Mouse (Mus musculus): Measurements from ENCODE around the gene Elavl2. TPM values are rescaled to one million over a fixed set of nuclear protein-coding genes. Genes with fewer than 3 reads are reported as not detected.
A peak's percentile ranks its signal among the peaks of the same experiment; 100 is the strongest.
"Not testable (repeated sequence)": the region's sequence is repeated elsewhere in the genome, so short reads cannot be mapped to it uniquely, and the experiment has no call there.

Elavl2 gene
- polyA plus RNA-seq, 1 experiment from 2014 or later: 0.50 TPM

DNA sequence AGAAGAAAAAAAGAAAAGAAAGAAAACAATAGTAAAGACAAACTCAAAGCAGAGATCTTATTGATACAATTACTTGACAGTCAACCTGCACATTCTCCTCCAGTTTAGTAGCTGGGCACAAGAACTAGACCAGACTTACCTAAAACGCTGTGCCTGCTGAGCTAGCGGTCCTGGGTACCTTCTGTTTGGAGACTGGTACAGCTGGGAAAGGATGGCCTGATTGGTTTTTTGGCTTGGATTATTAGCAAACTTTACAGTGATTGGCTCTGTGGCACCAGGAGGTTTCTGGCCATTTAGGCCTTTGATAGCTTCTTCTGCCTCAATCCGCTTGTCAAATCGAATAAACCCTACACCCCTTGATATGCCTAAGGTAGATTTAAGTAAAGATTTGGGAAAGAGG lies 140.0 kb downstream of the Elavl2 start:
- 91% methylated on average over 4 of the region's 4 CpGs for WGBS
- Histone ChIP-seq H3K36me3 (ENCODE audit: insufficient read depth, low read length) (no peaks in the 10 kb centered on the region), H3K9ac (ENCODE audit: low read depth, low read length) (no peak overlapping the region), H3K4me2 (ENCODE audit: low read length) (no peak overlapping the region), H3K27me3 (ENCODE audit: insufficient read depth, low read length) (no peaks in the 10 kb centered on the region), H3K4me1 (replicated peaks; ENCODE audit: insufficient read depth, low read length) (no peaks in the 10 kb centered on the region), H3K27ac (no peak overlapping the region), H3K4me3 (replicated peaks; ENCODE audit: low read depth, low read length) (no peak overlapping the region), H3K9me3 (replicated peaks; ENCODE audit: low read length) (no peaks in the 10 kb centered on the region)
- DNase-seq (ENCODE audit: low spot score) (no peak), ATAC-seq (replicated peaks; ENCODE audit: low FRiP score, low read depth) (no peak)
- no peak for TF ChIP-seq CTCF (IDR thresholded peaks at IDR 0.05; ENCODE audit: low read depth)

DNA sequence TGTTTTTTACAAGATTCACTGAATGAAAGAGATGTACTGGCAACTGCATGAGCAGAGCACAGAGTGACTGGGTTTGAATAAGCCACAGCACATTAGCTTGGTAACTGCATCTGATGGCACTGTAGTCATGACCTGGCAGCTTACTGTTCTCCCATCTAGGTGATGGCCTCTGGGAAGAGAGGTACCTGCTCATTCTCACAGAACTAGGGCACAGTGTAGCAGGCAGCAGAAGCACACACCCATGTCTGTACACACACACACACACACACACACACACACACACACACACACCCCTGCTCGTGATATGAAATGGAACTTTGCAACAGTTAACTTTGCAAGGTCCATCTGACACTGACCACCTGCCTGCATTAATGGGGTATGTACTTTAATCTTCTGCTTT lies 151.9 kb downstream of the Elavl2 start:
- no peaks in the 10 kb centered on the region for H3K27me3 ChIP-seq (ENCODE audit: insufficient read depth, low read length)
- no peaks in the 10 kb centered on the region for H3K9me3 ChIP-seq (replicated peaks; ENCODE audit: low read length)
- ATAC-seq (replicated peaks; ENCODE audit: low FRiP score, low read depth) (no peak), DNase-seq (ENCODE audit: low spot score) (no peak)
- H3K9ac ChIP-seq (ENCODE audit: low read depth, low read length): no peak overlapping the region
- no peak overlapping the region for H3K27ac ChIP-seq
- no peaks in the 10 kb centered on the region for H3K4me1 ChIP-seq (replicated peaks; ENCODE audit: insufficient read depth, low read length)
- WGBS: 59% methylated on average over 1 of the region's 1 CpGs
- no peak overlapping the region for H3K4me3 ChIP-seq (replicated peaks; ENCODE audit: low read depth, low read length)
- H3K36me3 ChIP-seq (ENCODE audit: insufficient read depth, low read length): no peaks in the 10 kb centered on the region
- TF ChIP-seq CTCF (IDR thresholded peaks at IDR 0.05; ENCODE audit: low read depth): no peak
- no peak overlapping the region for H3K4me2 ChIP-seq (ENCODE audit: low read length)

DNA sequence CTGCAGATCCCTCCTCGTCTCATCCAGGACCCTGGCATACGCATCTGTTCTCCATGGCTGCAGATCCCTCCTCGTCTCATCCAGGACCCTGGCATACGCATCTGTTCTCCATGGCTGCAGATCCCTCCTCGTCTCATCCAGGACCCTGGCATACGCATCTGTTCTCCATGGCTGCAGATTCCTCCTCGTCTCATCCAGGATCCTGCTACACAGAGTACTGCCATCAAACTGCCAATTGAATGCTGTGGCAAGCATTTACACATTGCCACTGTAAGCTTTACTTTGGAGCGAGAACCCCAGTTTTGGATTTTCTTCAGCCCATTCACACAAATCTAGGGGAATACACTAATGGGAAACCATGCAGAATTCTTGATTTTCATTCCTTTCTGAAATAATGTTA lies 155.4 kb downstream of the Elavl2 start:
- 76% methylated on average over 4 of the region's 8 CpGs for WGBS
- H3K9me3 ChIP-seq (replicated peaks; ENCODE audit: low read length): not testable (repeated sequence)

DNA sequence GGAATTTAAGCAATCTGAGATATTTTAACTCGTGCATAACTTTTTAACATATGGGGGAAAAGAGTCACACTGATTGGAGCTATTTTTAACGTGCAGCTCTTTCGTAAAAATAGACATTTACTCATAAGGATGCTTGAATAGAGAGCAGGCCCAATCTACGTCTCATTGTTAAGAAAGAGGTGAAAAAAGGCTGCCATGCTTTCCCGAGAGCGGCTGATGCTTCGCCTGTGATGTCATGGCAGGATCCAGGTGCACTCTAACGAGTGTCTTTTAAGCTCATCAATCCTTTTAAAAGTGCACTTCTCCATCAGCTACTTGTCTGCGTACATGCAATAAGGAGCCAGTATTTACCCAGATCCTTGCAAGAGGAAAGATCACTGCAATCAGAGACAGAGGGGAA lies 156.0 kb downstream of the Elavl2 start:
- 81% methylated on average over 9 of the region's 9 CpGs for WGBS
- no peak for ATAC-seq (replicated peaks; ENCODE audit: low FRiP score, low read depth)
- H3K9me3 ChIP-seq (replicated peaks; ENCODE audit: low read length): no peaks in the 10 kb centered on the region
- H3K4me1 ChIP-seq (replicated peaks; ENCODE audit: insufficient read depth, low read length): no peaks in the 10 kb centered on the region
- DNase-seq (ENCODE audit: low spot score): no peak
- no peaks in the 10 kb centered on the region for H3K27me3 ChIP-seq (ENCODE audit: insufficient read depth, low read length)
- H3K4me2 ChIP-seq (ENCODE audit: low read length): no peak overlapping the region
- no peak for TF ChIP-seq CTCF (IDR thresholded peaks at IDR 0.05; ENCODE audit: low read depth)
- no peak overlapping the region for H3K4me3 ChIP-seq (replicated peaks; ENCODE audit: low read depth, low read length)
- no peak overlapping the region for H3K9ac ChIP-seq (ENCODE audit: low read depth, low read length)
- H3K36me3 ChIP-seq (ENCODE audit: insufficient read depth, low read length): no peaks in the 10 kb centered on the region
- H3K27ac ChIP-seq: no peak overlapping the region

More for the DNA sequence above, 155.4 kb downstream of the Elavl2 start:
- not testable (repeated sequence) for ATAC-seq (replicated peaks; ENCODE audit: low FRiP score, low read depth); H3K4me1 ChIP-seq (replicated peaks; ENCODE audit: insufficient read depth, low read length); H3K4me3 ChIP-seq (replicated peaks; ENCODE audit: low read depth, low read length); H3K27me3 ChIP-seq (ENCODE audit: insufficient read depth, low read length); DNase-seq (ENCODE audit: low spot score); H3K9ac ChIP-seq (ENCODE audit: low read depth, low read length); H3K4me2 ChIP-seq (ENCODE audit: low read length); H3K27ac ChIP-seq; H3K36me3 ChIP-seq (ENCODE audit: insufficient read depth, low read length)

DNA sequence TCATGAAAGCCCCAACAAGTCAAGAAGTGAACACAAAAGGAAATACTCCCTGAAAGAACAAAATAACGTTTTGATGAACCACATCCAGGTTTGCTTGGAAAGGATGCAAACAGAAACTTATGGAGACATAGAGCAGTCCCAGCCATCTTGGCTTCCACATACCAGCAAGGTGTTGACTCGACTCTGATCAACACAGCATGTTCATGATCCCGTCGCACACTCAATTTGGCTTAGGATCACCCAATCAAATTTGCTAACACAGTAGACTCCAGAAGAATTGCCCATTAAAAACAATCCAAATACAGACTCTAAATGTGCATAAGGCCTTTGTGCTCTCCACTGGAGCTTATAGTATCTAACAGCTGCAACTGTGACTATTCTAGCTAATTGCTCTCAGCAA lies 156.7 kb downstream of the Elavl2 start:
- H3K4me1 ChIP-seq (replicated peaks; ENCODE audit: insufficient read depth, low read length): no peaks in the 10 kb centered on the region
- H3K4me2 ChIP-seq (ENCODE audit: low read length): no peak overlapping the region
- DNase-seq (ENCODE audit: low spot score) (no peak), ATAC-seq (replicated peaks; ENCODE audit: low FRiP score, low read depth) (no peak)
- no peak overlapping the region for H3K27ac ChIP-seq
- H3K9me3 ChIP-seq (replicated peaks; ENCODE audit: low read length): no peaks in the 10 kb centered on the region
- 79% methylated on average over 4 of the region's 4 CpGs for WGBS
- H3K4me3 ChIP-seq (replicated peaks; ENCODE audit: low read depth, low read length): no peak overlapping the region
- no peaks in the 10 kb centered on the region for H3K36me3 ChIP-seq (ENCODE audit: insufficient read depth, low read length)
- H3K9ac ChIP-seq (ENCODE audit: low read depth, low read length): no peak overlapping the region
- TF ChIP-seq CTCF (IDR thresholded peaks at IDR 0.05; ENCODE audit: low read depth): no peak
- H3K27me3 ChIP-seq (ENCODE audit: insufficient read depth, low read length): no peaks in the 10 kb centered on the region

DNA sequence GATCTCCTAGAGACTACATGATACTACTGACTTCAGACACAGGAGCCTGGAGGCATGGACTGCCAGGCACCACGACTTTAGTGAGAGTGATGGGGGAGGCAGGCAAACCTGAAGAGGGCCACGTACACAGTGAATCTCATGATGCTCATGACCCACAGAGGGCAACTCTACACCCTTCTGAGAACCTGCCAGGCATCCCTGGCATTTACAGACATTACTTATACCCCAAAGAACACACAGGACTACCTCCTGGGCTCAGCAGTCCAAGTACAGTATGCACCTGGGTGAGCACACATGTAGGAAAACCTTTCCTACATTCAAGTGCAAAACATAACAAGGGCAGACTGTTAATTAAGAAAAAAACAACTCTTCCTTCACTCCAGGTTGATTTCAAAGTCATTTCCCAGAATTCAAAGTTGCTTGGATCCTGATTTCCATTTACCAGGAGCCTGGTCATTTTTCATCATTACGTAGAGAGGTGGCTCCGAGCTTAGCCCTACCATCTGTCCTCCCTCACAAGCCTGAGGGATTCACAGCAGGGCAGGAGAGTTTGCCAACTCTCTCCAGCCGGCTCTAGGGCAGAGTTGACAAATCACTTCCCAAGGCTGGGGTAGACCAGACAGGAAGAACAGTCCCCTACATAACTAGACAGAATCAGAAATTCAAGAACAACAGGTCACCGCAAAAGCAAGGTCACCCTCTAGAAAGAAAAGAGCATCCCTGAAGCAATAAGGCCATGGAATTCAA lies 161.7 kb downstream of the Elavl2 start:
- H3K36me3 ChIP-seq (ENCODE audit: insufficient read depth, low read length): no peaks in the 10 kb centered on the region
- ATAC-seq (replicated peaks; ENCODE audit: low FRiP score, low read depth): no peak
- WGBS: 65% methylated on average over 6 of the region's 6 CpGs
- DNase-seq (ENCODE audit: low spot score): no peak
- no peak overlapping the region for H3K4me2 ChIP-seq (ENCODE audit: low read length)
- no peaks in the 10 kb centered on the region for H3K27me3 ChIP-seq (ENCODE audit: insufficient read depth, low read length)
- no peak for TF ChIP-seq CTCF (IDR thresholded peaks at IDR 0.05; ENCODE audit: low read depth)
- H3K27ac ChIP-seq: no peak overlapping the region
- H3K4me1 ChIP-seq (replicated peaks; ENCODE audit: insufficient read depth, low read length): no peaks in the 10 kb centered on the region
- H3K9ac ChIP-seq (ENCODE audit: low read depth, low read length): no peak overlapping the region
- H3K9me3 ChIP-seq (replicated peaks; ENCODE audit: low read length): no peaks in the 10 kb centered on the region
- H3K4me3 ChIP-seq (replicated peaks; ENCODE audit: low read depth, low read length): no peak overlapping the region

DNA sequence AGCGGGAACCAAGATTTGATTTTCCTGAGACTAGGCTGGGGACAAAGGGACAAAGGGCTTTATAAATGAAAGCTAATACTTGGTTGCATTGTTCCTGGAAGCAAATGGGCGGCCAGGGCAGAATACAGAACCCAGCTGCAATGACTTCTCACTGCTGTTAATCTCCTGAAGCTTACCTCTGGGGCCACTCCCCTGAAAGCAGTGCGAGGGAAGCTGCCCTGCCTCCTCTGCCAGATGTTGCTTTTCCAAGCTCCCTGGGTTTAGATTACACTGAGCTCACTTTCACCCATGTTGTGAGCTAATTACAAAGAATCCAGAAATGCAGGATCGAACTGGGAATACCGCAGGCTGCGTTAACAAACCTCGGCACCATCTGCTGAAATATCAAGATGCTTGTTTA lies 163.6 kb downstream of the Elavl2 start:
- H3K36me3 ChIP-seq (ENCODE audit: insufficient read depth, low read length): no peaks in the 10 kb centered on the region
- no peaks in the 10 kb centered on the region for H3K9me3 ChIP-seq (replicated peaks; ENCODE audit: low read length)

More for the DNA sequence above, 163.6 kb downstream of the Elavl2 start:
- Histone ChIP-seq H3K4me3 (replicated peaks; ENCODE audit: low read depth, low read length) (no peak overlapping the region), H3K27me3 (ENCODE audit: insufficient read depth, low read length) (no peaks in the 10 kb centered on the region), H3K4me2 (ENCODE audit: low read length) (no peak overlapping the region), H3K9ac (ENCODE audit: low read depth, low read length) (no peak overlapping the region), H3K4me1 (replicated peaks; ENCODE audit: insufficient read depth, low read length) (no peaks in the 10 kb centered on the region), H3K27ac (no peak overlapping the region)
- ATAC-seq (replicated peaks; ENCODE audit: low FRiP score, low read depth): no peak
- no peak for TF ChIP-seq CTCF (IDR thresholded peaks at IDR 0.05; ENCODE audit: low read depth)
- WGBS: 38% methylated on average over 7 of the region's 7 CpGs
- DNase-seq (ENCODE audit: low spot score): peak; percentile 3

Measured in kidney, postnatal 0 days (tissue).